27 mouse cellular contexts compared by ENCODE assay signal in genomic region chr5:99519023-99519422, GRCm38 (mm10).
A peak's percentile ranks its signal among the peaks of the same experiment; 100 is the strongest.
DNase-seq lines count a peak whose midpoint lies in the region; ATAC-seq and TF ChIP-seq lines count a peak whose summit lies in the region.
"Had no signal": no experiment of that assay in that cellular context is flagged by ENCODE, and none has a peak within 500 bp of the region (broad histone marks: within the 10 kb centered on the region; RNA-seq: fewer than 3 reads in every experiment).

No protein-coding gene starts in this region.

- TF ChIP-seq CTCF in lung, embryonic 14.5 days (IDR thresholded peaks at IDR 0.05; ENCODE audit: low read depth), result no peak

- no peaks in the 10 kb centered on the region for H3K36me3 ChIP-seq in heart, embryonic 10.5 days
- H3K36me3 ChIP-seq in lung, embryonic 14.5 days (ENCODE audit: insufficient read depth), result no peaks in the 10 kb centered on the region
- H3K36me3 ChIP-seq: embryonic facial prominence, embryonic 12.5 days; embryonic facial prominence, embryonic 15.5 days; forebrain, embryonic 12.5 days; G1E; hindbrain, embryonic 10.5 days; hindbrain, embryonic 13.5 days; intestine, embryonic 15.5 days had no signal

- H3K27ac ChIP-seq in heart, embryonic 10.5 days, result peak overlapping the region; percentile 2; the same call in 1 of the 2 replicates
- H3K27ac ChIP-seq in lung, embryonic 14.5 days (ENCODE audit: low read depth), result no peak overlapping the region
- H3K27ac ChIP-seq: embryonic facial prominence, embryonic 12.5 days; embryonic facial prominence, embryonic 15.5 days; forebrain, embryonic 12.5 days; heart, adult 2 months; hindbrain, embryonic 10.5 days; hindbrain, embryonic 13.5 days; intestine, embryonic 15.5 days had no signal

- DNase-seq in heart, embryonic 10.5 days (ENCODE audit: low spot score), result no peak
- no peak for DNase-seq in heart, postnatal 4 days
- peak; percentile 57 for DNase-seq in lung, embryonic 14.5 days
- no peak for DNase-seq in lung, postnatal 10 days
- DNase-seq in urinary bladder, postnatal 10 days (ENCODE audit: low spot score), result no peak
- DNase-seq: adrenal gland, postnatal 10 days; adrenal gland, postnatal 36 days; B cell, adult 2 months; cerebellum, adult 18-20 months; cerebellum, adult 9-10 months; cerebellum, postnatal 14 days; gastrocnemius, postnatal 10 days; gastrocnemius, postnatal 36 days; heart, adult 2 months; heart, postnatal 10 days had no signal

- H3K4me1 ChIP-seq in heart, embryonic 10.5 days, result peaks cover 40% of the 10 kb centered on the region
- H3K4me1 ChIP-seq in lung, embryonic 14.5 days (ENCODE audit: insufficient read depth), result peaks cover 12% of the 10 kb centered on the region; the same call in 1 of the 2 replicates

- no peaks in the 10 kb centered on the region for H3K27me3 ChIP-seq in heart, embryonic 10.5 days (ENCODE audit: insufficient read depth, poor library complexity, severe bottlenecking)
- H3K27me3 ChIP-seq in lung, embryonic 14.5 days (ENCODE audit: insufficient read depth, low read length), result no peaks in the 10 kb centered on the region
- H3K27me3 ChIP-seq: CH12.LX; embryonic facial prominence, embryonic 12.5 days; embryonic facial prominence, embryonic 15.5 days; hindbrain, embryonic 13.5 days; intestine, embryonic 15.5 days; Patski had no signal

- no peak for ATAC-seq in lung, embryonic 14.5 days (ENCODE audit: insufficient read depth)
- peak; percentile 67; the same call in 1 of the 2 replicates for ATAC-seq in megakaryocyte-erythroid progenitor cell, adult 5-6 weeks (replicated peaks; ENCODE audit: low FRiP score, low TSS enrichment, poor library complexity, severe bottlenecking)
- ATAC-seq: hindbrain, embryonic 16.5 days; intestine, embryonic 15.5 days; Patski had no signal

- no peak overlapping the region for H3K4me2 ChIP-seq in lung, embryonic 14.5 days
- H3K4me2 ChIP-seq: embryonic facial prominence, embryonic 12.5 days; embryonic facial prominence, embryonic 15.5 days; forebrain, embryonic 12.5 days; heart, embryonic 11.5 days; hindbrain, embryonic 13.5 days; intestine, embryonic 15.5 days had no signal

- H3K9me3 ChIP-seq in heart, embryonic 10.5 days, result no peaks in the 10 kb centered on the region
- no peaks in the 10 kb centered on the region for H3K9me3 ChIP-seq in lung, embryonic 14.5 days (ENCODE audit: low read depth, low read length)
- H3K9me3 ChIP-seq: embryonic facial prominence, embryonic 12.5 days; embryonic facial prominence, embryonic 15.5 days; forebrain, embryonic 12.5 days; hindbrain, embryonic 10.5 days; hindbrain, embryonic 13.5 days; intestine, embryonic 15.5 days had no signal

- H3K4me3 ChIP-seq in heart, embryonic 10.5 days, result no peak overlapping the region
- H3K4me3 ChIP-seq in lung, embryonic 14.5 days (ENCODE audit: low read depth, low read length), result no peak overlapping the region
- H3K4me3 ChIP-seq: embryonic facial prominence, embryonic 12.5 days; embryonic facial prominence, embryonic 15.5 days; forebrain, embryonic 12.5 days; heart, adult 2 months; hindbrain, embryonic 10.5 days; hindbrain, embryonic 13.5 days; intestine, embryonic 15.5 days had no signal

- H3K9ac ChIP-seq in lung, embryonic 14.5 days, result no peak overlapping the region
- H3K9ac ChIP-seq: embryonic facial prominence, embryonic 12.5 days; embryonic facial prominence, embryonic 15.5 days; forebrain, embryonic 12.5 days; hindbrain, embryonic 13.5 days; intestine, embryonic 15.5 days had no signal

- WGBS in heart, embryonic 10.5 days, result 41% methylated on average over 4 of the region's 4 CpGs
- whole genome bisulfite sequencing in lung, embryonic 14.5 days, result 35% methylated on average over 4 of the region's 4 CpGs
